Mouse (Mus musculus) liver, embryonic 16.5 days (tissue): ENCODE results near the gene Tmprss4. TPM values are rescaled to one million over a fixed set of nuclear protein-coding genes. Genes with fewer than 3 reads are reported as not detected.

Experiments used
- ATAC-seq: fragments of 200-750 bp; cut with Nextera tagmentation; 2 replicates; pipeline ENCODE4 v1.8.0; 2017; ENCODE audit warnings: low read depth, mild to moderate bottlenecking, moderate number of reproducible peaks, moderate library complexity
- H3K27ac ChIP-seq: fragments of 300-500 bp; sonication (generic); 2 replicates; pipeline ENCODE4 v1.5.1; 2014; ENCODE audit warnings: mild to moderate bottlenecking, low read length
- H3K27me3 ChIP-seq: fragments of 300-500 bp; sonication (generic); 2 replicates; pipeline ENCODE4 v1.6.1; 2014; ENCODE audit warnings: low read depth, low read length, mixed read lengths; ENCODE audit not compliant: control insufficient read depth, insufficient read depth
- H3K36me3 ChIP-seq: fragments of 300-500 bp; sonication (generic); 2 replicates; pipeline ENCODE4 v1.6.1; 2014; ENCODE audit warnings: mild to moderate bottlenecking; ENCODE audit not compliant: control insufficient read depth, insufficient read depth
- H3K4me1 ChIP-seq: fragments of 300-500 bp; sonication (generic); 2 replicates; pipeline ENCODE4 v1.6.1; 2014; ENCODE audit warnings: low read depth, low read length, mixed read lengths; ENCODE audit not compliant: control insufficient read depth
- H3K4me2 ChIP-seq: fragments of 300-500 bp; sonication (generic); 2 replicates; pipeline ENCODE4 v1.6.1; 2014; ENCODE audit warnings: low read depth, low read length, mixed read lengths
- H3K4me3 ChIP-seq: fragments of 300-500 bp; sonication (generic); 2 replicates; pipeline ENCODE4 v1.5.1; 2014; ENCODE audit warnings: low read depth, mild to moderate bottlenecking, low read length
- H3K9ac ChIP-seq: fragments of 300-500 bp; sonication (generic); 2 replicates; pipeline ENCODE4 v1.6.1; 2014; ENCODE audit warnings: low read depth, low read length
- H3K9me3 ChIP-seq: fragments of 300-500 bp; sonication (generic); replicated peaks from 2 replicates; pipeline ENCODE4 v1.6.1; 2016; ENCODE audit warnings: low read length; ENCODE audit not compliant: control insufficient read depth
- WGBS: fragments of 180-500 bp; shearing (Covaris S2); extraction: QIAGEN DNeasy Blood & Tissue Kit; methylation state at CpG from one replicate; pipeline ENCODE4 v1.1.7; 2014; ENCODE audit not compliant: insufficient replicate concordance; 5-methylcytosine and 5-hydroxymethylcytosine counted together
- polyA plus RNA-seq: library from polyadenylated mRNA; unstranded; fragments of >200 nt; fragmentation: Nextera tagmentation; extraction: Ambion mirVana; gene quantifications from 2 replicates; pipeline ENCODE4 v1.2.1, GENCODE M21; 2015

Tmprss4 gene
- polyA plus RNA-seq, 1 experiment from 2014 or later, result 0.37 TPM

GRCm38 (mm10) chr9:45236744-45237143 is 32.9 kb upstream of the Tmprss4 start:
- H3K36me3 ChIP-seq, result no peaks in the 10 kb centered on the region

GRCm38 (mm10) chr9:45235668-45236227 is 31.9 kb upstream of the Tmprss4 start:
- no peak overlapping the region for H3K9ac ChIP-seq
- no peaks in the 10 kb centered on the region for H3K4me1 ChIP-seq
- WGBS, result 32% methylated on average over 6 of the region's 6 CpGs
- H3K36me3 ChIP-seq, result no peaks in the 10 kb centered on the region
- H3K9me3 ChIP-seq, result no peaks in the 10 kb centered on the region
- no peak for ATAC-seq
- H3K27me3 ChIP-seq, result no peaks in the 10 kb centered on the region
- H3K4me3 ChIP-seq, result no peak overlapping the region
- no peak overlapping the region for H3K4me2 ChIP-seq
- H3K27ac ChIP-seq, result no peak overlapping the region

More at GRCm38 (mm10) chr9:45236744-45237143, 32.9 kb upstream of the Tmprss4 start:
- H3K27ac ChIP-seq, result no peak overlapping the region
- no peak for ATAC-seq
- H3K9me3 ChIP-seq, result no peaks in the 10 kb centered on the region
- no peak overlapping the region for H3K4me2 ChIP-seq
- no peak overlapping the region for H3K4me3 ChIP-seq
- no peaks in the 10 kb centered on the region for H3K27me3 ChIP-seq
- no peaks in the 10 kb centered on the region for H3K4me1 ChIP-seq
- H3K9ac ChIP-seq, result no peak overlapping the region
- WGBS, result 52% methylated on average over 7 of the region's 7 CpGs

GRCm38 (mm10) chr9:45229359-45229758 is 25.5 kb upstream of the Tmprss4 start:
- H3K9me3 ChIP-seq, result no peaks in the 10 kb centered on the region
- no peak for ATAC-seq
- 46% methylated on average over 8 of the region's 8 CpGs for WGBS

GRCm38 (mm10) chr9:45221567-45221966 is 17.7 kb upstream of the Tmprss4 start:
- Histone ChIP-seq H3K4me1 (no peaks in the 10 kb centered on the region), H3K9me3 (no peaks in the 10 kb centered on the region), H3K27ac (no peak overlapping the region), H3K36me3 (no peaks in the 10 kb centered on the region), H3K4me2 (no peak overlapping the region), H3K9ac (no peak overlapping the region), H3K4me3 (no peak overlapping the region), H3K27me3 (no peaks in the 10 kb centered on the region)
- 10% methylated on average over 6 of the region's 6 CpGs for WGBS
- no peak for ATAC-seq

More at GRCm38 (mm10) chr9:45229359-45229758, 25.5 kb upstream of the Tmprss4 start:
- Histone ChIP-seq H3K27ac (no peak overlapping the region), H3K4me2 (no peak overlapping the region), H3K9ac (no peak overlapping the region), H3K4me3 (no peak overlapping the region), H3K27me3 (no peaks in the 10 kb centered on the region), H3K4me1 (no peaks in the 10 kb centered on the region), H3K36me3 (no peaks in the 10 kb centered on the region)

GRCm38 (mm10) chr9:45219644-45220043 is 15.8 kb upstream of the Tmprss4 start:
- no peak overlapping the region for H3K4me3 ChIP-seq
- 0 out of 2 replicates have a peak, but pooled peaks have one; percentile 24 for ATAC-seq
- no peak overlapping the region for H3K9ac ChIP-seq
- H3K9me3 ChIP-seq, result no peaks in the 10 kb centered on the region
- no peaks in the 10 kb centered on the region for H3K27me3 ChIP-seq
- no peak overlapping the region for H3K27ac ChIP-seq
- WGBS, result 37% methylated on average over 3 of the region's 3 CpGs
- no peaks in the 10 kb centered on the region for H3K36me3 ChIP-seq
- no peaks in the 10 kb centered on the region for H3K4me1 ChIP-seq
- no peak overlapping the region for H3K4me2 ChIP-seq

GRCm38 (mm10) chr9:45215526-45216179 is 11.8 kb upstream of the Tmprss4 start:
- Histone ChIP-seq H3K27ac (no peak overlapping the region), H3K9ac (no peak overlapping the region), H3K36me3 (no peaks in the 10 kb centered on the region), H3K4me2 (no peak overlapping the region), H3K27me3 (no peaks in the 10 kb centered on the region), H3K9me3 (no peaks in the 10 kb centered on the region), H3K4me3 (no peak overlapping the region), H3K4me1 (no peaks in the 10 kb centered on the region)
- no peak for ATAC-seq
- WGBS, result 55% methylated on average over 11 of the region's 11 CpGs

GRCm38 (mm10) chr9:45212001-45212400 is 8.1 kb upstream of the Tmprss4 start:
- no peaks in the 10 kb centered on the region for H3K27me3 ChIP-seq
- no peaks in the 10 kb centered on the region for H3K9me3 ChIP-seq
- WGBS, result 69% methylated on average over 6 of the region's 6 CpGs
- no peak overlapping the region for H3K4me3 ChIP-seq
- no peaks in the 10 kb centered on the region for H3K4me1 ChIP-seq
- H3K36me3 ChIP-seq, result no peaks in the 10 kb centered on the region
- no peak overlapping the region for H3K9ac ChIP-seq
- H3K27ac ChIP-seq, result no peak overlapping the region
- H3K4me2 ChIP-seq, result no peak overlapping the region
- ATAC-seq, result no peak

GRCm38 (mm10) chr9:45207015-45207743 is 3.3 kb upstream of the Tmprss4 start:
- no peak for ATAC-seq
- H3K4me2 ChIP-seq, result no peak overlapping the region
- no peaks in the 10 kb centered on the region for H3K36me3 ChIP-seq
- WGBS, result 50% methylated on average over 7 of the region's 7 CpGs
- H3K9ac ChIP-seq, result no peak overlapping the region
- H3K27ac ChIP-seq, result no peak overlapping the region
- H3K4me1 ChIP-seq, result peaks cover 3% of the 10 kb centered on the region; the same call in 1 of the 2 replicates
- H3K4me3 ChIP-seq, result no peak overlapping the region
- H3K27me3 ChIP-seq, result no peaks in the 10 kb centered on the region
- H3K9me3 ChIP-seq, result no peaks in the 10 kb centered on the region

- ATAC-seq, result no peak
- Histone ChIP-seq H3K27me3 (no peaks in the 10 kb centered on the region), H3K9me3 (no peaks in the 10 kb centered on the region), H3K36me3 (no peaks in the 10 kb centered on the region), H3K4me2 (no peak overlapping the region), H3K4me1 (peaks cover 7% of the 10 kb centered on the region; the same call in 1 of the 2 replicates), H3K4me3 (no peak overlapping the region), H3K9ac (no peak overlapping the region), H3K27ac (no peak overlapping the region)
- WGBS, result 50% methylated on average over 4 of the region's 4 CpGs
Measured at GRCm38 (mm10) chr9:45206121-45206520, 2.2 kb upstream of the Tmprss4 start.
